Mouse (Mus musculus) midbrain, embryonic 11.5 days (tissue): ENCODE results near the gene Thap12. TPM values are rescaled to one million over a fixed set of nuclear protein-coding genes. Genes with fewer than 3 reads are reported as not detected.

ENCODE experiments used
- ATAC-seq: fragments of 200-750 bp; cut with Nextera tagmentation; 2 replicates; pipeline ENCODE4 v1.8.0; 2017; ENCODE audit warnings: moderate TSS enrichment, moderate library complexity; ENCODE audit not compliant: low FRiP score
- DNase-seq: peaks from one replicate; pipeline ENCODE4 v3.0.0; 2015; ENCODE audit warnings: low spot score; ENCODE audit errors: missing footprints
- H3K27ac ChIP-seq: fragments of 300-500 bp; sonication (generic); 2 replicates; pipeline ENCODE4 v1.5.1; 2014; ENCODE audit warnings: low read depth, low read length
- H3K27me3 ChIP-seq: fragments of 300-500 bp; sonication (generic); 2 replicates; pipeline ENCODE4 v1.6.1; 2014; ENCODE audit warnings: mild to moderate bottlenecking, low read length, moderate library complexity, mixed read lengths; ENCODE audit not compliant: control insufficient read depth, insufficient read depth
- H3K36me3 ChIP-seq: fragments of 300-500 bp; sonication (generic); 2 replicates; pipeline ENCODE4 v1.6.1; 2014; ENCODE audit warnings: mild to moderate bottlenecking, low read length, moderate library complexity, mixed read lengths; ENCODE audit not compliant: control insufficient read depth, insufficient read depth
- H3K4me1 ChIP-seq: fragments of 300-500 bp; sonication (generic); 2 replicates; pipeline ENCODE4 v1.6.1; 2014; ENCODE audit warnings: low read length; ENCODE audit not compliant: control insufficient read depth, insufficient read depth
- H3K4me2 ChIP-seq: fragments of 300-500 bp; sonication (generic); 2 replicates; pipeline ENCODE4 v1.6.1; 2014; ENCODE audit warnings: mild to moderate bottlenecking, moderate library complexity
- H3K4me3 ChIP-seq: fragments of 300-500 bp; sonication (generic); 2 replicates; pipeline ENCODE4 v1.5.1; 2014; ENCODE audit warnings: low read depth, low read length
- H3K9ac ChIP-seq: fragments of 300-500 bp; sonication (generic); 2 replicates; pipeline ENCODE4 v1.6.1; 2014; ENCODE audit warnings: low read length
- H3K9me3 ChIP-seq: fragments of 300-500 bp; sonication (generic); 2 replicates; pipeline ENCODE4 v1.6.1; 2016; ENCODE audit warnings: low read length; ENCODE audit not compliant: control insufficient read depth
- WGBS: fragments of 180-500 bp; shearing (Covaris S2); extraction: QIAGEN DNeasy Blood & Tissue Kit; methylation state at CpG from one replicate; pipeline ENCODE4 v1.1.7; 2014; 5-methylcytosine and 5-hydroxymethylcytosine counted together
- polyA plus RNA-seq: library from polyadenylated mRNA; unstranded; fragments of >200 nt; fragmentation: Nextera tagmentation; extraction: Ambion mirVana; gene quantifications from 2 replicates; pipeline ENCODE4 v1.2.1, GENCODE M21; 2014

The Thap12 gene
- polyA plus RNA-seq, 1 experiment from 2014 or later: 91.3 TPM

DNA sequence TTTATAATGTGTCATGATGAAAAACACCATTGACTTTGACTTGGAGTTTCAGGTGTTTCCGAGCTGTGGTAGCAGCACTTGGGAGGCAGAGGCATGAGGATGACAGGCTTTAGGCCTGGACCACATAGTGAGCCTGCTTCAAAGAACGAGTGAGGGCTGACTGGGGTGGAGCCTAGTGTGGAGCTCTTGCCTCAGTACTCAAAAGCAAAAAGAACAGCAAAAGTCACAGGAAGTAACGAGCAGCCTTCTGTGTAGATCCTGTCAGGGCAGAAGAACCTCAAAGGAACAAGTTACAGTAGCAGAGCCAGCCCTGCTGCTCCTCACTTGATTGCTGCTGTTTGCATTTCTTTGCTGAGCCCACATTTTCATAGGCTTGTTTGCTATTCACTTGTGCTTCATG, 14.5 kb downstream of the Thap12 start:
- no peak for ATAC-seq
- Histone ChIP-seq H3K36me3 (peaks cover 11% of the 10 kb centered on the region), H3K4me3 (no peak overlapping the region), H3K27me3 (no peaks in the 10 kb centered on the region), H3K4me1 (no peaks in the 10 kb centered on the region), H3K27ac (no peak overlapping the region), H3K9me3 (no peaks in the 10 kb centered on the region), H3K9ac (no peak overlapping the region), H3K4me2 (no peak overlapping the region)
- no peak for DNase-seq
- WGBS: 82% methylated on average over 3 of the region's 3 CpGs

GRCm38 (mm10) chr7:98719761-98720160, 16.9 kb downstream of the Thap12 start:
- DNase-seq: no peak
- Histone ChIP-seq H3K9me3 (no peaks in the 10 kb centered on the region), H3K4me1 (no peaks in the 10 kb centered on the region), H3K27me3 (no peaks in the 10 kb centered on the region), H3K9ac (no peak overlapping the region), H3K4me3 (no peak overlapping the region), H3K36me3 (peaks cover 9% of the 10 kb centered on the region), H3K27ac (no peak overlapping the region), H3K4me2 (no peak overlapping the region)
- ATAC-seq: no peak
- WGBS: 93% methylated on average over 3 of the region's 3 CpGs

- Histone ChIP-seq H3K9me3 (no peaks in the 10 kb centered on the region), H3K36me3 (0 out of 2 replicates have a peak, but pooled peaks cover 4% of the 10 kb centered on the region), H3K27me3 (no peaks in the 10 kb centered on the region), H3K27ac (no peak overlapping the region), H3K4me2 (no peak overlapping the region), H3K4me1 (no peaks in the 10 kb centered on the region), H3K9ac (no peak overlapping the region), H3K4me3 (no peak overlapping the region)
- DNase-seq (no peak), ATAC-seq (no peak)
- 71% methylated on average over 3 of the region's 3 CpGs for WGBS
These were observed 17.8 kb downstream of the Thap12 start for GRCm38 (mm10) chr7:98720731-98721130.

GRCm38 (mm10) chr7:98721172-98721571, 18.3 kb downstream of the Thap12 start:
- 89% methylated on average over 5 of the region's 5 CpGs for WGBS
- Histone ChIP-seq H3K27ac (no peak overlapping the region), H3K4me3 (no peak overlapping the region), H3K4me1 (no peaks in the 10 kb centered on the region), H3K9ac (no peak overlapping the region), H3K4me2 (no peak overlapping the region), H3K9me3 (no peaks in the 10 kb centered on the region), H3K36me3 (0 out of 2 replicates have a peak, but pooled peaks cover 4% of the 10 kb centered on the region), H3K27me3 (no peaks in the 10 kb centered on the region)
- DNase-seq (peak; percentile 17), ATAC-seq (no peak)

GRCm38 (mm10) chr7:98721623-98722022, 18.7 kb downstream of the Thap12 start:
- DNase-seq: no peak
- 86% methylated on average over 6 of the region's 6 CpGs for WGBS
- ATAC-seq: no peak

GRCm38 (mm10) chr7:98725686-98726195, 22.8 kb downstream of the Thap12 start:
- H3K27ac ChIP-seq: no peak overlapping the region
- no peaks in the 10 kb centered on the region for H3K27me3 ChIP-seq
- H3K9ac ChIP-seq: no peak overlapping the region
- DNase-seq (no peak), ATAC-seq (no peak)
- WGBS: 86% methylated on average over 6 of the region's 6 CpGs
- H3K9me3 ChIP-seq: no peaks in the 10 kb centered on the region
- no peaks in the 10 kb centered on the region for H3K36me3 ChIP-seq
- H3K4me2 ChIP-seq: no peak overlapping the region
- H3K4me3 ChIP-seq: no peak overlapping the region
- H3K4me1 ChIP-seq: no peaks in the 10 kb centered on the region

More at GRCm38 (mm10) chr7:98721623-98722022, 18.7 kb downstream of the Thap12 start:
- Histone ChIP-seq H3K36me3 (0 out of 2 replicates have a peak, but pooled peaks cover 4% of the 10 kb centered on the region), H3K4me1 (no peaks in the 10 kb centered on the region), H3K9ac (no peak overlapping the region), H3K4me2 (no peak overlapping the region), H3K9me3 (no peaks in the 10 kb centered on the region), H3K27me3 (no peaks in the 10 kb centered on the region), H3K27ac (no peak overlapping the region), H3K4me3 (no peak overlapping the region)

- Histone ChIP-seq H3K27me3 (no peaks in the 10 kb centered on the region), H3K9me3 (no peaks in the 10 kb centered on the region), H3K9ac (no peak overlapping the region), H3K4me3 (no peak overlapping the region), H3K4me1 (no peaks in the 10 kb centered on the region), H3K27ac (no peak overlapping the region), H3K4me2 (no peak overlapping the region), H3K36me3 (no peaks in the 10 kb centered on the region)
- WGBS: 88% methylated on average over 1 of the region's 1 CpGs
- no peak for DNase-seq
- no peak for ATAC-seq
These were observed 25.1 kb downstream of the Thap12 start for GRCm38 (mm10) chr7:98727986-98728385.

GRCm38 (mm10) chr7:98728499-98728898, 25.6 kb downstream of the Thap12 start:
- DNase-seq (no peak), ATAC-seq (no peak)
- Histone ChIP-seq H3K36me3 (no peaks in the 10 kb centered on the region), H3K4me3 (no peak overlapping the region), H3K9me3 (no peaks in the 10 kb centered on the region), H3K27me3 (no peaks in the 10 kb centered on the region), H3K27ac (no peak overlapping the region), H3K4me2 (no peak overlapping the region), H3K9ac (no peak overlapping the region), H3K4me1 (no peaks in the 10 kb centered on the region)
- 82% methylated on average over 3 of the region's 3 CpGs for WGBS

GRCm38 (mm10) chr7:98729661-98730271, 26.9 kb downstream of the Thap12 start:
- no peak overlapping the region; the same call in 1 of the 2 replicates for H3K9ac ChIP-seq
- no peak overlapping the region for H3K27ac ChIP-seq
- ATAC-seq (no peak), DNase-seq (peak; percentile 90)
- H3K36me3 ChIP-seq: no peaks in the 10 kb centered on the region
- H3K4me1 ChIP-seq: no peaks in the 10 kb centered on the region
- H3K4me3 ChIP-seq: no peak overlapping the region
- peak overlapping the region; percentile 38 for H3K4me2 ChIP-seq
- no peaks in the 10 kb centered on the region for H3K9me3 ChIP-seq
- WGBS: 11% methylated on average over 19 of the region's 19 CpGs
- H3K27me3 ChIP-seq: no peaks in the 10 kb centered on the region
